Mouse (Mus musculus): ENCODE results near the gene Nos1ap. TPM values are rescaled to one million over a fixed set of nuclear protein-coding genes. Genes with fewer than 3 reads are reported as not detected.

Gene Nos1ap
- polyA plus RNA-seq, 1 experiment from 2014 or later: 26.9 TPM

GRCm38 (mm10) chr1:170579476-170579875 lies 10.2 kb downstream of the Nos1ap start:
- peaks cover 4% of the 10 kb centered on the region; the same call in 1 of the 2 replicates for H3K4me1 ChIP-seq (replicated peaks; ENCODE audit: control insufficient read depth, insufficient read depth, low read length)
- ATAC-seq: no peak
- no peaks in the 10 kb centered on the region for H3K9me3 ChIP-seq (ENCODE audit: control insufficient read depth, low read length)
- WGBS: 97% methylated on average over 5 of the region's 5 CpGs
- H3K4me3 ChIP-seq (replicated peaks; ENCODE audit: low read length): no peak overlapping the region
- no peaks in the 10 kb centered on the region for H3K27me3 ChIP-seq (replicated peaks; ENCODE audit: control insufficient read depth, insufficient read depth, low read length)
- H3K36me3 ChIP-seq (ENCODE audit: control insufficient read depth, insufficient read depth): no peaks in the 10 kb centered on the region
- H3K4me2 ChIP-seq (ENCODE audit: low read length): no peak overlapping the region
- no peak overlapping the region for H3K9ac ChIP-seq (replicated peaks; ENCODE audit: low read depth, low read length)
- H3K27ac ChIP-seq (ENCODE audit: low read length): no peak overlapping the region

GRCm38 (mm10) chr1:170579063-170579462 lies 10.6 kb downstream of the Nos1ap start:
- H3K4me3 ChIP-seq (replicated peaks; ENCODE audit: low read length): no peak overlapping the region
- no peak for ATAC-seq
- H3K27me3 ChIP-seq (replicated peaks; ENCODE audit: control insufficient read depth, insufficient read depth, low read length): no peaks in the 10 kb centered on the region
- no peaks in the 10 kb centered on the region for H3K9me3 ChIP-seq (ENCODE audit: control insufficient read depth, low read length)
- no peak overlapping the region for H3K27ac ChIP-seq (ENCODE audit: low read length)
- no peak overlapping the region for H3K4me2 ChIP-seq (ENCODE audit: low read length)
- H3K4me1 ChIP-seq (replicated peaks; ENCODE audit: control insufficient read depth, insufficient read depth, low read length): peaks cover 4% of the 10 kb centered on the region; the same call in 1 of the 2 replicates
- no peaks in the 10 kb centered on the region for H3K36me3 ChIP-seq (ENCODE audit: control insufficient read depth, insufficient read depth)
- H3K9ac ChIP-seq (replicated peaks; ENCODE audit: low read depth, low read length): no peak overlapping the region
- 95% methylated on average over 4 of the region's 4 CpGs for WGBS

GRCm38 (mm10) chr1:170576728-170577065 lies 13.0 kb downstream of the Nos1ap start:
- no peak overlapping the region for H3K4me3 ChIP-seq (replicated peaks; ENCODE audit: low read length)
- H3K9ac ChIP-seq (replicated peaks; ENCODE audit: low read depth, low read length): no peak overlapping the region
- H3K9me3 ChIP-seq (ENCODE audit: control insufficient read depth, low read length): no peaks in the 10 kb centered on the region; the same call in 1 of the 2 replicates
- WGBS: 22% methylated on average over 6 of the region's 6 CpGs
- no peak overlapping the region for H3K27ac ChIP-seq (ENCODE audit: low read length)
- no peaks in the 10 kb centered on the region for H3K27me3 ChIP-seq (replicated peaks; ENCODE audit: control insufficient read depth, insufficient read depth, low read length)
- peak; percentile 44; the same call in 1 of the 2 replicates for ATAC-seq
- H3K4me2 ChIP-seq (ENCODE audit: low read length): no peak overlapping the region
- peaks cover 4% of the 10 kb centered on the region; the same call in 1 of the 2 replicates for H3K4me1 ChIP-seq (replicated peaks; ENCODE audit: control insufficient read depth, insufficient read depth, low read length)
- H3K36me3 ChIP-seq (ENCODE audit: control insufficient read depth, insufficient read depth): no peaks in the 10 kb centered on the region

- WGBS: 61% methylated on average over 6 of the region's 6 CpGs
- no peaks in the 10 kb centered on the region; the same call in 1 of the 2 replicates for H3K9me3 ChIP-seq (ENCODE audit: control insufficient read depth, low read length)
- no peak for ATAC-seq
- no peak overlapping the region for H3K4me2 ChIP-seq (ENCODE audit: low read length)
- peaks cover 4% of the 10 kb centered on the region; the same call in 1 of the 2 replicates for H3K4me1 ChIP-seq (replicated peaks; ENCODE audit: control insufficient read depth, insufficient read depth, low read length)
- H3K36me3 ChIP-seq (ENCODE audit: control insufficient read depth, insufficient read depth): no peaks in the 10 kb centered on the region
- H3K27me3 ChIP-seq (replicated peaks; ENCODE audit: control insufficient read depth, insufficient read depth, low read length): no peaks in the 10 kb centered on the region
- H3K27ac ChIP-seq (ENCODE audit: low read length): no peak overlapping the region
- H3K9ac ChIP-seq (replicated peaks; ENCODE audit: low read depth, low read length): no peak overlapping the region
- H3K4me3 ChIP-seq (replicated peaks; ENCODE audit: low read length): no peak overlapping the region
These were observed 13.5 kb downstream of the Nos1ap start for GRCm38 (mm10) chr1:170576012-170576727.

GRCm38 (mm10) chr1:170573117-170573516 lies 16.5 kb downstream of the Nos1ap start:
- no peak for ATAC-seq
- no peak overlapping the region for H3K4me3 ChIP-seq (replicated peaks; ENCODE audit: low read length)
- no peaks in the 10 kb centered on the region; the same call in 1 of the 2 replicates for H3K9me3 ChIP-seq (ENCODE audit: control insufficient read depth, low read length)
- peaks cover 4% of the 10 kb centered on the region; the same call in 1 of the 2 replicates for H3K4me1 ChIP-seq (replicated peaks; ENCODE audit: control insufficient read depth, insufficient read depth, low read length)
- H3K27me3 ChIP-seq (replicated peaks; ENCODE audit: control insufficient read depth, insufficient read depth, low read length): no peaks in the 10 kb centered on the region
- 92% methylated on average over 7 of the region's 7 CpGs for WGBS
- no peak overlapping the region for H3K9ac ChIP-seq (replicated peaks; ENCODE audit: low read depth, low read length)
- no peak overlapping the region for H3K27ac ChIP-seq (ENCODE audit: low read length)
- no peaks in the 10 kb centered on the region for H3K36me3 ChIP-seq (ENCODE audit: control insufficient read depth, insufficient read depth)
- H3K4me2 ChIP-seq (ENCODE audit: low read length): no peak overlapping the region

GRCm38 (mm10) chr1:170566969-170567368 lies 22.7 kb downstream of the Nos1ap start:
- ATAC-seq: no peak
- no peak overlapping the region for H3K27ac ChIP-seq (ENCODE audit: low read length)
- no peak overlapping the region for H3K4me2 ChIP-seq (ENCODE audit: low read length)
- 93% methylated on average over 4 of the region's 4 CpGs for WGBS
- H3K9me3 ChIP-seq (ENCODE audit: control insufficient read depth, low read length): no peaks in the 10 kb centered on the region
- no peaks in the 10 kb centered on the region for H3K36me3 ChIP-seq (ENCODE audit: control insufficient read depth, insufficient read depth)
- no peaks in the 10 kb centered on the region for H3K27me3 ChIP-seq (replicated peaks; ENCODE audit: control insufficient read depth, insufficient read depth, low read length)
- H3K4me3 ChIP-seq (replicated peaks; ENCODE audit: low read length): no peak overlapping the region
- no peaks in the 10 kb centered on the region for H3K4me1 ChIP-seq (replicated peaks; ENCODE audit: control insufficient read depth, insufficient read depth, low read length)
- no peak overlapping the region for H3K9ac ChIP-seq (replicated peaks; ENCODE audit: low read depth, low read length)

- no peak for ATAC-seq
- H3K4me2 ChIP-seq (ENCODE audit: low read length): no peak overlapping the region
- WGBS: 97% methylated on average over 2 of the region's 2 CpGs
- no peak overlapping the region for H3K9ac ChIP-seq (replicated peaks; ENCODE audit: low read depth, low read length)
- no peak overlapping the region for H3K4me3 ChIP-seq (replicated peaks; ENCODE audit: low read length)
- no peaks in the 10 kb centered on the region for H3K36me3 ChIP-seq (ENCODE audit: control insufficient read depth, insufficient read depth)
- H3K27ac ChIP-seq (ENCODE audit: low read length): no peak overlapping the region
- H3K4me1 ChIP-seq (replicated peaks; ENCODE audit: control insufficient read depth, insufficient read depth, low read length): no peaks in the 10 kb centered on the region
- no peaks in the 10 kb centered on the region for H3K9me3 ChIP-seq (ENCODE audit: control insufficient read depth, low read length)
- no peaks in the 10 kb centered on the region for H3K27me3 ChIP-seq (replicated peaks; ENCODE audit: control insufficient read depth, insufficient read depth, low read length)
These were observed 23.1 kb downstream of the Nos1ap start for GRCm38 (mm10) chr1:170566538-170566937.

- no peak overlapping the region for H3K4me2 ChIP-seq (ENCODE audit: low read length)
- no peak overlapping the region for H3K27ac ChIP-seq (ENCODE audit: low read length)
- ATAC-seq: no peak
- H3K4me1 ChIP-seq (replicated peaks; ENCODE audit: control insufficient read depth, insufficient read depth, low read length): no peaks in the 10 kb centered on the region
- H3K36me3 ChIP-seq (ENCODE audit: control insufficient read depth, insufficient read depth): no peaks in the 10 kb centered on the region
- H3K9me3 ChIP-seq (ENCODE audit: control insufficient read depth, low read length): no peaks in the 10 kb centered on the region
- no peaks in the 10 kb centered on the region for H3K27me3 ChIP-seq (replicated peaks; ENCODE audit: control insufficient read depth, insufficient read depth, low read length)
- H3K9ac ChIP-seq (replicated peaks; ENCODE audit: low read depth, low read length): no peak overlapping the region
- WGBS: 94% methylated on average over 3 of the region's 3 CpGs
- H3K4me3 ChIP-seq (replicated peaks; ENCODE audit: low read length): no peak overlapping the region
These were observed 24.7 kb downstream of the Nos1ap start for GRCm38 (mm10) chr1:170564926-170565325.

- H3K9ac ChIP-seq (replicated peaks; ENCODE audit: low read depth, low read length): no peak overlapping the region
- H3K4me3 ChIP-seq (replicated peaks; ENCODE audit: low read length): no peak overlapping the region
- no peak overlapping the region for H3K27ac ChIP-seq (ENCODE audit: low read length)
- WGBS: 86% methylated on average over 1 of the region's 1 CpGs
- H3K36me3 ChIP-seq (ENCODE audit: control insufficient read depth, insufficient read depth): no peaks in the 10 kb centered on the region
- H3K4me1 ChIP-seq (replicated peaks; ENCODE audit: control insufficient read depth, insufficient read depth, low read length): no peaks in the 10 kb centered on the region
- H3K27me3 ChIP-seq (replicated peaks; ENCODE audit: control insufficient read depth, insufficient read depth, low read length): no peaks in the 10 kb centered on the region
- no peak overlapping the region for H3K4me2 ChIP-seq (ENCODE audit: low read length)
- H3K9me3 ChIP-seq (ENCODE audit: control insufficient read depth, low read length): no peaks in the 10 kb centered on the region
- no peak for ATAC-seq
These were observed 27.2 kb downstream of the Nos1ap start for GRCm38 (mm10) chr1:170562431-170562830.

Measured in forebrain, embryonic 16.5 days (tissue).